ENCODE assay signal across 7 mouse cellular contexts in genomic region chr9:57158013-57158470, GRCm38 (mm10). TPM values are rescaled to one million over a fixed set of nuclear protein-coding genes. Genes with fewer than 3 reads are reported as not detected.
A peak's percentile ranks its signal among the peaks of the same experiment; 100 is the strongest.
DNase-seq lines count a peak whose midpoint lies in the region; ATAC-seq lines count a peak whose summit lies in the region.

TSS of gene Commd4 (minus strand) at chr9:57158331.

- peak within 1 kb of the TSS; percentile 68 for H3K9ac ChIP-seq in intestine, embryonic 15.5 days

- ATAC-seq in intestine, embryonic 15.5 days = peak; percentile 92

- DNase-seq in adrenal gland, adult 2 months = peak; percentile 90
- peak; percentile 87 for DNase-seq in embryo, embryonic 11.5 days (ENCODE audit: low read depth, low spot score)
- peak; percentile 57 to 90 for DNase-seq in gastrocnemius, postnatal 36 days
- DNase-seq in left cerebral cortex, postnatal 25 days (ENCODE audit: low spot score in 2 of 2) = peak; percentile 93 to 97
- DNase-seq in midbrain, embryonic 10.5 days (ENCODE audit: low spot score) = peak; percentile 91
- peak; percentile 95 for DNase-seq in right cerebral cortex, postnatal 4 days

- under 1% methylated on average over 24 of the region's 24 CpGs for WGBS in intestine, embryonic 15.5 days
- under 1% methylated on average over 24 of the region's 24 CpGs for WGBS in midbrain, embryonic 10.5 days

- H3K4me1 ChIP-seq in intestine, embryonic 15.5 days (replicated peaks) = peaks cover 10% of the 10 kb centered on the region
- H3K4me1 ChIP-seq in midbrain, embryonic 10.5 days = peaks cover 20% of the 10 kb centered on the region

- H3K4me2 ChIP-seq in intestine, embryonic 15.5 days (replicated peaks) = peak within 1 kb of the TSS; percentile 78

- H3K27ac ChIP-seq in intestine, embryonic 15.5 days = no peak within 1 kb of the TSS
- H3K27ac ChIP-seq in midbrain, embryonic 10.5 days (replicated peaks) = peak within 1 kb of the TSS; percentile 88

- intact Hi-C loops in gastrocnemius, postnatal 36 days (cut with DNase I) = no loop called here
- intact Hi-C loops in left cerebral cortex, postnatal 25 days (cut with DNase I) = no loop called here

- peak within 1 kb of the TSS; percentile 71 for H3K4me3 ChIP-seq in intestine, embryonic 15.5 days (replicated peaks)
- H3K4me3 ChIP-seq in midbrain, embryonic 10.5 days = peak within 1 kb of the TSS; percentile 93

- H3K9me3 ChIP-seq in intestine, embryonic 15.5 days = no peaks in the 10 kb centered on the region
- no peaks in the 10 kb centered on the region for H3K9me3 ChIP-seq in midbrain, embryonic 10.5 days (replicated peaks)

- H3K27me3 ChIP-seq in intestine, embryonic 15.5 days (replicated peaks) = no peaks in the 10 kb centered on the region
- H3K27me3 ChIP-seq in midbrain, embryonic 10.5 days (ENCODE audit: low read depth, poor library complexity, severe bottlenecking) = 0 out of 2 replicates have a peak, but pooled peaks cover 3% of the 10 kb centered on the region

- no peaks in the 10 kb centered on the region for H3K36me3 ChIP-seq in intestine, embryonic 15.5 days
- H3K36me3 ChIP-seq in midbrain, embryonic 10.5 days = peaks cover 19% of the 10 kb centered on the region

RNA-seq across cellular contexts. Expression of gene Commd4, which starts in this region (rescaled TPM):
- 10 to 100 TPM; 47.5 to 59.8 TPM for total RNA-seq in adrenal gland, adult 2 months (2021)
- polyA plus RNA-seq in adrenal gland, adult 2 months (2012; rRNA removed) = 176 and 182 TPM in 2 replicates
- total RNA-seq in gastrocnemius, postnatal 36 days (2021) = 10 to 100 TPM; 26.4 to 32.4 TPM
- polyA plus RNA-seq in intestine, embryonic 15.5 days (2015; fragmentation: Nextera tagmentation; extraction: Ambion mirVana) = 83.8 and 104 TPM in 2 replicates
- total RNA-seq in left cerebral cortex, postnatal 25 days (2021) = 10 to 100 TPM; 85.5 to 86.4 TPM
- 117 and 122 TPM in 2 replicates for polyA plus RNA-seq in midbrain, embryonic 10.5 days (2016; fragmentation: Nextera tagmentation; extraction: Ambion mirVana)
